In genomic region chr10:18408635-18409034, GRCm38 (mm10) we compare ENCODE assay signal across 8 mouse cellular contexts.
DNase-seq lines count a peak whose midpoint lies in the region; ATAC-seq lines count a peak whose summit lies in the region.

No protein-coding gene starts in this region.

- ATAC-seq in heart, embryonic 16.5 days (replicated peaks; ENCODE audit: extremely low read depth, insufficient read depth, low FRiP score) = no peak
- ATAC-seq in embryonic facial prominence, embryonic 12.5 days (ENCODE audit: insufficient number of reproducible peaks, insufficient read depth, low FRiP score, low TSS enrichment) = no peak
- ATAC-seq in hindbrain, embryonic 14.5 days (ENCODE audit: low FRiP score) = no peak
- no peak for ATAC-seq in midbrain, embryonic 14.5 days (ENCODE audit: low FRiP score, low TSS enrichment)

- H3K4me2 ChIP-seq in heart, embryonic 16.5 days (ENCODE audit: low read depth, low read length) = peak overlapping the region; percentile 85
- peak overlapping the region; percentile 60 for H3K4me2 ChIP-seq in embryonic facial prominence, embryonic 12.5 days (replicated peaks)
- H3K4me2 ChIP-seq in hindbrain, embryonic 14.5 days (replicated peaks) = peak overlapping the region; percentile 72
- H3K4me2 ChIP-seq in midbrain, embryonic 14.5 days (ENCODE audit: low read length) = peak overlapping the region; percentile 86

- 0 out of 2 replicates have a peak overlapping the region, but pooled peaks have one; percentile 26 for H3K27ac ChIP-seq in heart, embryonic 16.5 days (ENCODE audit: low read length)
- H3K27ac ChIP-seq in embryonic facial prominence, embryonic 12.5 days = no peak overlapping the region
- peak overlapping the region; percentile 43 for H3K27ac ChIP-seq in hindbrain, embryonic 14.5 days
- H3K27ac ChIP-seq in midbrain, embryonic 14.5 days (replicated peaks; ENCODE audit: low read depth, low read length) = peak overlapping the region; percentile 63

- H3K27me3 ChIP-seq in heart, embryonic 16.5 days (ENCODE audit: control insufficient read depth, insufficient read depth, low read length) = no peaks in the 10 kb centered on the region
- no peaks in the 10 kb centered on the region for H3K27me3 ChIP-seq in embryonic facial prominence, embryonic 12.5 days
- H3K27me3 ChIP-seq in hindbrain, embryonic 14.5 days (ENCODE audit: control insufficient read depth, insufficient read depth, low read length) = no peaks in the 10 kb centered on the region
- H3K27me3 ChIP-seq in midbrain, embryonic 14.5 days (ENCODE audit: control insufficient read depth, insufficient read depth, low read length) = peaks cover 7% of the 10 kb centered on the region; the same call in 1 of the 2 replicates

- peak overlapping the region; percentile 75 for H3K4me3 ChIP-seq in heart, embryonic 16.5 days (ENCODE audit: low read length)
- H3K4me3 ChIP-seq in embryonic facial prominence, embryonic 12.5 days = peak overlapping the region; percentile 47
- H3K4me3 ChIP-seq in hindbrain, embryonic 14.5 days (replicated peaks; ENCODE audit: low read length) = peak overlapping the region; percentile 48
- H3K4me3 ChIP-seq in midbrain, embryonic 14.5 days (replicated peaks; ENCODE audit: low read depth, low read length) = peak overlapping the region; percentile 51

- WGBS in heart, embryonic 16.5 days = 40% methylated on average over 9 of the region's 9 CpGs
- WGBS in embryonic facial prominence, embryonic 12.5 days = 33% methylated on average over 9 of the region's 9 CpGs
- WGBS in hindbrain, embryonic 14.5 days = 5% methylated on average over 9 of the region's 9 CpGs
- 9% methylated on average over 9 of the region's 9 CpGs for WGBS in midbrain, embryonic 14.5 days

- H3K9ac ChIP-seq in heart, embryonic 16.5 days (ENCODE audit: low read length) = peak overlapping the region; percentile 82
- peak overlapping the region; percentile 49 for H3K9ac ChIP-seq in embryonic facial prominence, embryonic 12.5 days
- H3K9ac ChIP-seq in hindbrain, embryonic 14.5 days = peak overlapping the region; percentile 69
- peak overlapping the region; percentile 79 for H3K9ac ChIP-seq in midbrain, embryonic 14.5 days (replicated peaks; ENCODE audit: low read length)

- H3K9me3 ChIP-seq in heart, embryonic 16.5 days (replicated peaks; ENCODE audit: control insufficient read depth, low read length) = no peaks in the 10 kb centered on the region
- H3K9me3 ChIP-seq in embryonic facial prominence, embryonic 12.5 days = no peaks in the 10 kb centered on the region
- no peaks in the 10 kb centered on the region for H3K9me3 ChIP-seq in hindbrain, embryonic 14.5 days (ENCODE audit: control insufficient read depth, low read length)
- H3K9me3 ChIP-seq in midbrain, embryonic 14.5 days (ENCODE audit: control insufficient read depth, low read length) = no peaks in the 10 kb centered on the region

- H3K36me3 ChIP-seq in heart, embryonic 16.5 days (ENCODE audit: control insufficient read depth, insufficient read depth) = no peaks in the 10 kb centered on the region
- no peaks in the 10 kb centered on the region for H3K36me3 ChIP-seq in embryonic facial prominence, embryonic 12.5 days
- no peaks in the 10 kb centered on the region for H3K36me3 ChIP-seq in hindbrain, embryonic 14.5 days (replicated peaks; ENCODE audit: control insufficient read depth, insufficient read depth)
- H3K36me3 ChIP-seq in midbrain, embryonic 14.5 days (ENCODE audit: control insufficient read depth, insufficient read depth, low read length) = no peaks in the 10 kb centered on the region

- no peak for DNase-seq in heart, adult 9 months (ENCODE audit: low spot score in 2 of 2)
- DNase-seq in hindbrain, embryonic 14.5 days (ENCODE audit: low spot score) = no peak
- peak; percentile 55 for DNase-seq in midbrain, embryonic 14.5 days
- no peak for DNase-seq in adrenal gland, postnatal 10 days
- DNase-seq in layer of hippocampus, postnatal 36 days = no peak
- no peak for DNase-seq in frontal cortex, postnatal 10 days (ENCODE audit: low spot score in 2 of 2)

- H3K4me1 ChIP-seq in heart, embryonic 16.5 days (ENCODE audit: control insufficient read depth, insufficient read depth, low read length) = peaks cover 26% of the 10 kb centered on the region
- H3K4me1 ChIP-seq in embryonic facial prominence, embryonic 12.5 days = peaks cover 30% of the 10 kb centered on the region
- peaks cover 40% of the 10 kb centered on the region for H3K4me1 ChIP-seq in hindbrain, embryonic 14.5 days (replicated peaks; ENCODE audit: control insufficient read depth, insufficient read depth, low read length)
- H3K4me1 ChIP-seq in midbrain, embryonic 14.5 days (ENCODE audit: control insufficient read depth, insufficient read depth, low read length) = peaks cover 37% of the 10 kb centered on the region
